Mouse (Mus musculus) heart, adult 18-20 months (tissue): Measurements from ENCODE around the gene Tcap. TPM values are rescaled to one million over a fixed set of nuclear protein-coding genes. Genes with fewer than 3 reads are reported as not detected.

Experiments used
- DNase-seq, 2 experiments: peaks; one replicate each; pipeline ENCODE4 v3.0.0; 2021 to 2022; ENCODE audit warnings: mixed read lengths in 1 of 2
- total RNA-seq, 2 experiments: library from RNA; stranded (reverse); gene quantifications; 2 replicates each; pipeline ENCODE4 v1.2.3; 2021

Gene Tcap
- total RNA-seq, 2 experiments from 2014 or later = 1,636 to 2,096 TPM

GRCm38 (mm10) chr11:98354445-98354844 lies 29.2 kb upstream of the Tcap start:
- no peak for DNase-seq

GRCm38 (mm10) chr11:98355732-98356299 lies 27.8 kb upstream of the Tcap start:
- peak; percentile 47 to 75 for DNase-seq

- DNase-seq = no peak
Measured at GRCm38 (mm10) chr11:98356625-98357394, 26.8 kb upstream of the Tcap start.

- no peak for DNase-seq
Measured at GRCm38 (mm10) chr11:98357396-98358160, 26.0 kb upstream of the Tcap start.

- peak; percentile 94 for DNase-seq
Measured at GRCm38 (mm10) chr11:98358161-98359083, 25.2 kb upstream of the Tcap start, which contains the start of gene Stard3. Stard3 (plus strand) TSS chr11:98358368.

- DNase-seq = no peak
Measured at GRCm38 (mm10) chr11:98360866-98361521, 22.6 kb upstream of the Tcap start.

GRCm38 (mm10) chr11:98363817-98364216 lies 19.8 kb upstream of the Tcap start:
- DNase-seq = no peak

GRCm38 (mm10) chr11:98364410-98364809 lies 19.2 kb upstream of the Tcap start:
- DNase-seq = no peak

- DNase-seq = no peak
Measured at GRCm38 (mm10) chr11:98366290-98366689, 17.3 kb upstream of the Tcap start.

- DNase-seq = no peak
Measured at GRCm38 (mm10) chr11:98367171-98367862, 16.3 kb upstream of the Tcap start.

- DNase-seq = peak in 1 of 2 experiments; percentile 35
Measured at GRCm38 (mm10) chr11:98367863-98368186, 15.8 kb upstream of the Tcap start.

GRCm38 (mm10) chr11:98369337-98369736 lies 14.3 kb upstream of the Tcap start:
- no peak for DNase-seq

GRCm38 (mm10) chr11:98370588-98370987 lies 13.0 kb upstream of the Tcap start:
- no peak for DNase-seq

- DNase-seq = no peak
Measured at GRCm38 (mm10) chr11:98371556-98372240, 11.9 kb upstream of the Tcap start.

GRCm38 (mm10) chr11:98372406-98372805 lies 11.2 kb upstream of the Tcap start:
- DNase-seq = peak in 1 of 2 experiments; percentile 75

- no peak for DNase-seq
Measured at GRCm38 (mm10) chr11:98373244-98373643, 10.4 kb upstream of the Tcap start.

GRCm38 (mm10) chr11:98374266-98374665 lies 9.3 kb upstream of the Tcap start:
- DNase-seq = peak; percentile 67 to 72

GRCm38 (mm10) chr11:98376756-98377155 lies 6.9 kb upstream of the Tcap start:
- no peak for DNase-seq

GRCm38 (mm10) chr11:98377787-98378186 lies 5.8 kb upstream of the Tcap start:
- peak; percentile 73 to 89 for DNase-seq

- DNase-seq = peak; percentile 67 to 82
Measured at GRCm38 (mm10) chr11:98379379-98379778, 4.2 kb upstream of the Tcap start.
